Mouse (Mus musculus) adrenal gland, adult 8-10 months (tissue): ENCODE results near the gene Adgra3. TPM values are rescaled to one million over a fixed set of nuclear protein-coding genes. Genes with fewer than 3 reads are reported as not detected.

Experiments used
- DNase-seq: peaks from one replicate; pipeline ENCODE4 v3.0.0; 2022
- total RNA-seq, 4 experiments: library from RNA; stranded (reverse); gene quantifications; 2 replicates each; pipeline ENCODE4 v1.2.4; 2022

Gene Adgra3
- total RNA-seq, 4 experiments from 2014 or later: 41.5 to 57.4 (median 47.3) TPM

GRCm38 (mm10) chr5:50031763-50032272 lies 27.0 kb downstream of the Adgra3 start:
- DNase-seq: no peak

GRCm38 (mm10) chr5:50031288-50031687 lies 27.5 kb downstream of the Adgra3 start:
- no peak for DNase-seq

- no peak for DNase-seq
Measured at GRCm38 (mm10) chr5:50029662-50030061, 29.1 kb downstream of the Adgra3 start.

GRCm38 (mm10) chr5:50027561-50027960 lies 31.2 kb downstream of the Adgra3 start:
- peak; percentile 68 for DNase-seq

- DNase-seq: no peak
Measured at GRCm38 (mm10) chr5:50027001-50027400, 31.8 kb downstream of the Adgra3 start.

- DNase-seq: no peak
Measured at GRCm38 (mm10) chr5:50026148-50026547, 32.7 kb downstream of the Adgra3 start.

DNA sequence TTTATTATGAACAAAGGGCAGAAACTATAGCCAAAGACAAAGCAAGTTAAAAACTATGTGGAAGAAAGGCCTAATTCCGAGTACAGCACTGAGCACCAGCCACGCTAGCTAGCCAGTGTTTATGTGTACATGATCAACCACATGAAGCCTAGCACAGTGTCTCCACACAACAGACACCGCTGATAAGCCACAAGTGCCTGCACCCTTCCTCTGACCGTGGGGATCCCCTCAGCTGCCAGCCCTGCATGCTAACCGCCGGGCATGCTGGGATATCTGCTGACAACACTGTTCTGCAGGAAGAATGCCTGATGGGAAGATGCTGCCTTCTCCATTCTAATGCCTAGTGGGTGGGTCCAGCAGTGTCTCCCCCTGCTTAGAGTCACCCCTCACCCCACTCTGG lies 34.7 kb downstream of the Adgra3 start:
- DNase-seq: no peak

- DNase-seq: no peak
Measured at GRCm38 (mm10) chr5:50015987-50016587, 42.7 kb downstream of the Adgra3 start.

DNA sequence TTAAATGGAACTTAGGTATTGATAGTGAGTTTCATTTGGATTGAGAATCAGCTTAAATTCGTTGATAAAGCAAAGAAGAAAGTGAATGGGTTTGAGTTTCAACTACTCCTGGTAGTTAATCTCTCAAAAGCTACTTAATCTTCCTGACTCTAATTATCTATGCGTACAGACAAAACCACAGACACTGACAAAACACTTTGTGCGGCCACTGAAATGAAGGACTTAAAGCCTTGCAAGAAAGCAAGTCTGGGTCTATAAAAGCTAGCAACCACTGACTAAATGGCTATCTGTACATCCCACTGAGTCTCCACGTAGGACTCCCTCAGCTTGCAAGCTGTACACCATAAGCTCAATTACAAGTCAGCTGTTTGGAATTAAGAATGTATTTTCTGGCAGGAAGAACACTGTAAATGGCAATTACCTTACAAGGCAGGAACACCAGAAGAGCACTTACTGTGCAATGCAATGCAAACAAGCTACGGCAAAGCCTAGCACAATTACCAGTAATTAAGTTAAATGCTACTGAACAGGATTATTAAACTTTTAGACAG lies 43.6 kb downstream of the Adgra3 start:
- DNase-seq: no peak

GRCm38 (mm10) chr5:50014658-50015057 lies 44.1 kb downstream of the Adgra3 start:
- no peak for DNase-seq

DNA sequence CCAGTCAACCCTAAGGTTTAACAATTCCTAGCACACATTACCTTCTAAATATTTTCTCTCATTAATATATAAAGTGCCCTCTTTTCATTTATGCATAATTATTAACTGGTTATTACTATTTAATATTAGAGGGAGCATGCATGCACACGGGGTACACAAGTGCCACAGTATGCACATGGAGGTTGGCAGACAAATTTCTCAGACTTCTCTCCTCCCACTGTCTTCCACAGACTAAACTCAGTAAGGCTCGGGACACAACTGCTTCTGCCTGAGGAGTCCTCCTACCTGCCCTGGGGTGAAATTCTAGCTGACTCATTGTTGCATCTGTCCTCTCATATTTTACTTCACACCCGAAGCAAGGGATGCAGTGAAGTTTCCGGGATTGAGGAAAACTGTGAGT lies 44.8 kb downstream of the Adgra3 start:
- DNase-seq: no peak

DNA sequence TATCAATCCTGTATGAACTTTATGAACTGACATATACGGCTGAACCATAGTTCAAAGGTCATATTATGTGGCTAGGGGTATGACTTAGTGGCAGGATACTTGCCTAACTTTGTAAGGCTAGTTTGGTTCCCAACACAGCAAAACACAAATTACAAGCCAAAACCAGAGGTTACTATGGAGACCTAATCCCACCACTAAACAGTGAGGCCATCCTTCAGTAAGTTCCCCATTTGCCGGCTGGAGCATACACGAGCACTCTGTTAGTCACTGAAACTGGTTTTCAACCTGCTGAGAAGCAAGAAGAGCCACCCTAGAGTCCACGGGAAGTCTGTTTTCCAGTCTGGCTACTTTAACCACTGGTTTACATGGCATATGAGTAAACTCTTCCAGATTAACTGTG lies 50.0 kb downstream of the Adgra3 start:
- no peak for DNase-seq

GRCm38 (mm10) chr5:50006915-50007658 lies 51.7 kb downstream of the Adgra3 start:
- DNase-seq: peak; percentile 41

GRCm38 (mm10) chr5:50002269-50002668 lies 56.5 kb downstream of the Adgra3 start:
- DNase-seq: no peak

DNA sequence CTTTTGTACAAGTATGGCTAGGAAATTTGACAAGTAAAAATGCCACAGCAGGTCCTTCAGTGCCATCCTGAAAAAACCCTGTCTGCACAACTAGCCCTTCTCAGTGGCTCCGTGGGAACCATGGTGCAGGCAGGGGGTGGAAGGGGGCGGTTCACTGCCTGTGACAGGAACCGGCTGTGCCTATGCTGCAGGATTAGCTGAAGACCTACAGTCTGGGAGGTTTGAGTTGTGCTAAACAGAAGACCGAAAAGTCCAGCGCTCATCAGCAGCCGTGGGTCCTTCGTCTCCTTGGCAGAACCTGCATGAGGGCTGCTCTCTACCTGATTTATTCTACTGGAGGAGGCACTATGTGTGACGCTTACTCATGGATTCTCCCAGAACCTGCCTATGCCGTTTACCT lies 59.0 kb downstream of the Adgra3 start:
- no peak for DNase-seq

GRCm38 (mm10) chr5:49997019-49997418 lies 61.8 kb downstream of the Adgra3 start:
- DNase-seq: no peak

- no peak for DNase-seq
Measured at GRCm38 (mm10) chr5:49996457-49996856, 62.3 kb downstream of the Adgra3 start.

- DNase-seq: no peak
Measured at GRCm38 (mm10) chr5:49990737-49991323, 68.0 kb downstream of the Adgra3 start.

DNA sequence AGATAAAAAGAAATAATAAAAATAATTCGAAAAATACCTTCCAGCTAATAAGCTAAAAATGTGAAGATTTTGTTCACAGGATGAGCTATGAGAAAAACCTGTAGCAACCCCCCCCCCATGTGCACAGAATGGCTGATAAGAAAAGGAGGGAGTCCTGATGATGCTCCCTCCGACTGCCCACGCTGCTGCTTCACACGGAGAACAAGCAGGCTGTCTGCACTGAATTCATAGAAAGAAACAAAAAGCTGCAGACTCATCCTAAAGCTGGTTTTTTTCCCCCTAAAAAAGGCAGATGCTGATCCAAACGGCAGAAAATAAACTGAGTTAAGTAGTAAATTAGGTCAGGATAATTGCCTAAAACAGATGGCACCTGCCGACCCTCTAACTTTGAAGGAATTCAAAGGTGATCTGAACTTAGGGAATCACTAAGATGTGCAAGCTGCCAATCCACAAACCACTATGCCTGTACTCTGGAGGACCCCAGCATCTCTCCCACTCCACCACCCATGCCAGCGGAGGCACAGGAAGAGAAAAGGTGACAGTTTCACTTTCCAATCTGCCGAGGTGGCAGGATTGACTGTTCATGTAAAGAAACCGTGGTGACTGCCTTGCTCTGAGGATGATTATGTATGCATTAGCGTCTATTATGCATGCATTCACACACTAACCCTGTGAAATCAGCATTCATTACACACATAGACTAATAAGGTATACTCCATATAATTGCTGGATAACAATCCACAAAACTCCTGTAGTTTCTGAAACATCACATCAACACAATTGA lies 70.6 kb downstream of the Adgra3 start:
- DNase-seq: no peak

DNA sequence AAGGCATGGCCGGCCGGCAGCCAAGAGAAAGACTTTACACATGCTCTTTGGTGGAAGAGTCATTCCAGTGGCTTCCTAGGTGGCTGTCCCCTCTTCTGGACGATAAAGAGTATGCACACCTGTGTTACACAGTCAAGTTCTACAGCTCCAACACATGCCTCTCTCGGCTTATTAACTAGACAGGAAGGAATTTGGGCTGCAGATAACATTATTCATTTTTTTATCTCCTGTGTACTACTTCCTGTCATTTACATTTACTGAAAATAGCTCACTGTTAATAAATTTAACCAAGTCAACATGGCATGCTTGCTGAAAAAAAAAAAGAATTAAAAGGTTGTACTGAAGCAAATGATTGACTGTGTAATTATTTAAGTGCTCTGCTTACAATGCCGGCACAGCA lies 78.1 kb downstream of the Adgra3 start:
- no peak for DNase-seq

DNA sequence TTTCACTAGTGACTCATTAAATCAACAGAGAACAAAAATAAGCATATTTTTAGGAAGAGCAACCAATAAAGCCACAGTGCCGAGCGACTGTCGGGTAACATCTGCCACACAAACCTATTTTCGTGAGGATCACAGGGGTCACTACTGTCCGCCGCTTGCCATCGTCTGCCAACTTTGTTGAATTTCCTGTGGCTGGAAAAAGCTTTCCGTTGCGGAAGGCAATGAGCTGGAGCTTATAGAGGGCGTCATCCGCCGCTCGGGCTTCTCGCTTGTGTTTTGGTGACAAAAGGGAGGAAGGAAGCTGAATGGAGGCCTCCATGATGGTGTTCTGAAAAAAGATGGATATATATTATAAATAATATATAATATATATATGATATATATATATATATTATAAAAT lies 79.6 kb downstream of the Adgra3 start:
- DNase-seq: no peak

GRCm38 (mm10) chr5:49975971-49976370 lies 82.8 kb downstream of the Adgra3 start:
- DNase-seq: peak; percentile 29

DNA sequence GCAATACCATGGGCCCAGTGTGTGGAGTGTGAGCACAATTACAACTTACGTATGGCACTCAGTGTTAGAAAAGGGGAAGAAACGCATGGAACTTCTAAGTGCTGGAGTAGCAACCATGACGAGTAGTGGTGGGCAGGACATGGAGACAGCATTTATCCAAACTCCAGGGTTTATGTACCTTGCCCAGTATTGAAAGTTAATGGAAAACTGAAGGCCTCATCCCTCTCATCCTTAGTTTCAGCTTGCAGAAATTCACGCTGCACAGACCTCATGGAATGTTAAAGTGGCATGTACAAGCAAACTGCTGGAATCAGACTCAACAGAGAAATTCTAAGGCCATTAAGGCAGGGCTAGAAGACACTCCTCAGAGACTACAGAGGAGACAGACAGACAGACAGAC lies 84.6 kb downstream of the Adgra3 start:
- DNase-seq: no peak
